Mouse (Mus musculus) thymus, postnatal 4 days (tissue): ENCODE data around the gene Hsh2d.

Source experiments
- DNase-seq: peaks from one replicate; pipeline ENCODE4 v3.0.0; 2021

The Hsh2d gene

GRCm38 (mm10) chr8:72192065-72192464 is 2.6 kb downstream of the Hsh2d start:
- DNase-seq, result no peak

GRCm38 (mm10) chr8:72197997-72198396 is 8.6 kb downstream of the Hsh2d start:
- DNase-seq, result no peak

GRCm38 (mm10) chr8:72208582-72208981 is 19.1 kb downstream of the Hsh2d start:
- DNase-seq, result no peak

GRCm38 (mm10) chr8:72210222-72210621 is 20.8 kb downstream of the Hsh2d start:
- DNase-seq, result no peak

- DNase-seq, result peak; percentile 23
These were observed 21.3 kb downstream of the Hsh2d start for GRCm38 (mm10) chr8:72210710-72211109.

- no peak for DNase-seq
These were observed 22.4 kb downstream of the Hsh2d start for GRCm38 (mm10) chr8:72211846-72212245.

- no peak for DNase-seq
These were observed 23.3 kb downstream of the Hsh2d start, which contains the start of gene Cib3 for GRCm38 (mm10) chr8:72212751-72213150. TSS of gene Cib3 (minus strand) at chr8:72212837.

- no peak for DNase-seq
These were observed 24.1 kb downstream of the Hsh2d start, which contains the start of gene Gm11034 for GRCm38 (mm10) chr8:72213536-72213935. TSS of gene Gm11034 (minus strand) at chr8:72213636.

- DNase-seq, result peak; percentile 68
These were observed 25.6 kb downstream of the Hsh2d start for GRCm38 (mm10) chr8:72215060-72215459.

GRCm38 (mm10) chr8:72215871-72216270 is 26.4 kb downstream of the Hsh2d start:
- no peak for DNase-seq

GRCm38 (mm10) chr8:72218781-72219540 is 29.5 kb downstream of the Hsh2d start:
- no peak for DNase-seq

- peak; percentile 84 for DNase-seq
These were observed 30.3 kb downstream of the Hsh2d start, which contains the start of gene Fam32a for GRCm38 (mm10) chr8:72219541-72220363. TSS of gene Fam32a (plus strand) at chr8:72219730.

- no peak for DNase-seq
These were observed 31.3 kb downstream of the Hsh2d start for GRCm38 (mm10) chr8:72220758-72221157.

GRCm38 (mm10) chr8:72222656-72223055 is 33.2 kb downstream of the Hsh2d start:
- DNase-seq, result no peak

GRCm38 (mm10) chr8:72239499-72240402 is 50.3 kb downstream of the Hsh2d start, which contains the start of gene Ap1m1:
TSS of gene Ap1m1 (plus strand) at chr8:72240018.
- DNase-seq, result peak; percentile 99

GRCm38 (mm10) chr8:72240403-72240763 is 50.9 kb downstream of the Hsh2d start:
- DNase-seq, result no peak

GRCm38 (mm10) chr8:72240951-72241350 is 51.5 kb downstream of the Hsh2d start:
- DNase-seq, result no peak

GRCm38 (mm10) chr8:72242226-72242625 is 52.8 kb downstream of the Hsh2d start:
- DNase-seq, result no peak

- no peak for DNase-seq
These were observed 55.2 kb downstream of the Hsh2d start for GRCm38 (mm10) chr8:72244610-72245009.
